In the genomic region with DNA sequence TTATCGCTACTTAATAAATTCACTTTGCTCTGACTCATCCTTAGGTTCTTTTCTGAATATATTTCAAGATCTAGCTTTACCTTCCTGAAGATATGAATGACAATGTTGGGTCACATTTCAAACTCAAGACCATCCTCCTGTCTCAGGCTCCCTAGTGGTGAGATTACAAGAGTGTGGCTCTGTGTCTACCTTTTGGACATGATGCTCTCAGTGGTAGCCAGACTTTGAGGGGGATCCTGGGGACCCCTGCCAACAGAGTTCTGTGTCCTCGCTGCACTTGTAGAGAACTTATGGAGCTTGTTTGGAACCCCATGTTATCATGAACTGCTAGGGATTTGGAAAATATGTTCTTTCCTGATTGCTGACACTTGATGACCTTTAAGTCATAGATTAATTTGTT, we compare ENCODE assay signal across 45 mouse cellular contexts. TPM values are rescaled to one million over a fixed set of nuclear protein-coding genes. Genes with fewer than 3 reads are reported as not detected.
"Had no signal": no experiment of that assay in that cellular context is flagged by ENCODE, and none has a peak within 500 bp of the region (broad histone marks: within the 10 kb centered on the region; RNA-seq: fewer than 3 reads in every experiment).

No protein-coding gene starts in this region.

- H3K4me1 ChIP-seq: intestine, embryonic 15.5 days had no signal

- DNase-seq: heart, postnatal 14 days; heart, postnatal 36 days; heart, postnatal 4 days; kidney, adult 11 months; kidney, adult 18-20 months; kidney, adult 2 months; kidney, adult 8-10 months; kidney, adult 9 months; kidney, postnatal 10 days; kidney, postnatal 14 days; kidney, postnatal 25 days; kidney, postnatal 36 days; kidney, postnatal 4 days; layer of hippocampus, adult 9-11 months; layer of hippocampus, postnatal 36 days had no signal

- H3K9me3 ChIP-seq: heart, embryonic 10.5 days; heart, embryonic 12.5 days; heart, embryonic 13.5 days; heart, embryonic 15.5 days; hindbrain, embryonic 10.5 days; hindbrain, embryonic 12.5 days; hindbrain, embryonic 13.5 days; hindbrain, embryonic 15.5 days; intestine, embryonic 15.5 days; kidney, embryonic 15.5 days had no signal

- H3K36me3 ChIP-seq: heart, embryonic 10.5 days; heart, embryonic 12.5 days; heart, embryonic 13.5 days; heart, embryonic 15.5 days; hindbrain, embryonic 10.5 days; hindbrain, embryonic 12.5 days; hindbrain, embryonic 13.5 days; hindbrain, embryonic 15.5 days; intestine, embryonic 15.5 days; kidney, embryonic 15.5 days had no signal

- H3K27ac ChIP-seq: heart, embryonic 10.5 days; hindbrain, embryonic 10.5 days; hindbrain, embryonic 12.5 days; hindbrain, embryonic 13.5 days; hindbrain, embryonic 14.5 days; hindbrain, embryonic 15.5 days; hindbrain, postnatal 0 days; intestine, embryonic 15.5 days; kidney, embryonic 15.5 days; kidney, postnatal 0 days; layer of hippocampus, adult 2 months; left cerebral cortex, adult 2 months had no signal

- ATAC-seq: hindbrain, embryonic 16.5 days; hindbrain, postnatal 0 days; inflammation-experienced regulatory T-cells, adult 6 months; intestine, postnatal 0 days had no signal

- H3K9ac ChIP-seq: heart, embryonic 12.5 days; heart, embryonic 13.5 days; heart, embryonic 15.5 days; hindbrain, embryonic 12.5 days; hindbrain, embryonic 13.5 days; hindbrain, embryonic 14.5 days; hindbrain, embryonic 15.5 days; intestine, embryonic 15.5 days; kidney, embryonic 15.5 days had no signal

- H3K4me2 ChIP-seq: heart, embryonic 11.5 days; heart, embryonic 12.5 days; heart, embryonic 13.5 days; heart, embryonic 15.5 days; hindbrain, embryonic 12.5 days; hindbrain, embryonic 13.5 days; hindbrain, embryonic 14.5 days; hindbrain, embryonic 15.5 days; intestine, embryonic 15.5 days; kidney, embryonic 15.5 days had no signal

- H3K4me3 ChIP-seq: heart, embryonic 10.5 days; heart, embryonic 12.5 days; heart, embryonic 13.5 days; heart, embryonic 15.5 days; hindbrain, embryonic 10.5 days; hindbrain, embryonic 12.5 days; hindbrain, embryonic 13.5 days; hindbrain, embryonic 15.5 days; intestine, embryonic 15.5 days; kidney, embryonic 15.5 days; layer of hippocampus, adult 2 months; left cerebral cortex, adult 2 months had no signal

- H3K27me3 ChIP-seq: heart, embryonic 12.5 days; heart, embryonic 13.5 days; heart, embryonic 15.5 days; hindbrain, embryonic 12.5 days; hindbrain, embryonic 13.5 days; hindbrain, embryonic 15.5 days; intestine, embryonic 15.5 days; kidney, embryonic 15.5 days had no signal

RNA-seq across cellular contexts. Expression of a gene that starts 23.5 kb away (rescaled TPM):
- total RNA-seq: heart, postnatal 14 days; heart, postnatal 25 days; heart, postnatal 36 days; heart, postnatal 4 days; hematopoietic stem cell, adult 5-6 weeks; hindbrain, postnatal 0 days; layer of hippocampus, adult 18-20 months; layer of hippocampus, adult 2 months; layer of hippocampus, postnatal 14 days; layer of hippocampus, postnatal 25 days; layer of hippocampus, postnatal 36 days had no signal
- polyA plus RNA-seq: heart, embryonic 10.5 days; heart, embryonic 11.5 days; heart, embryonic 12.5 days; heart, embryonic 14.5 days; heart, embryonic 15.5 days; heart, embryonic 16.5 days; heart, postnatal 0 days; hindbrain, embryonic 10.5 days; hindbrain, embryonic 12.5 days; hindbrain, embryonic 13.5 days; hindbrain, embryonic 14.5 days; hindbrain, embryonic 15.5 days; hindbrain, postnatal 0 days; inflammation-experienced regulatory T-cells, adult 6 months; intestine, postnatal 0 days; kidney, adult 2 months; kidney, embryonic 14.5 days; kidney, embryonic 16.5 days; kidney, postnatal 0 days; large intestine, adult 2 months had no signal
